Mouse (Mus musculus): ENCODE results near the gene Dgki.
"Not testable (repeated sequence)": the region's sequence is repeated elsewhere in the genome, so short reads cannot be mapped to it uniquely, and the experiment has no call there.

DNA sequence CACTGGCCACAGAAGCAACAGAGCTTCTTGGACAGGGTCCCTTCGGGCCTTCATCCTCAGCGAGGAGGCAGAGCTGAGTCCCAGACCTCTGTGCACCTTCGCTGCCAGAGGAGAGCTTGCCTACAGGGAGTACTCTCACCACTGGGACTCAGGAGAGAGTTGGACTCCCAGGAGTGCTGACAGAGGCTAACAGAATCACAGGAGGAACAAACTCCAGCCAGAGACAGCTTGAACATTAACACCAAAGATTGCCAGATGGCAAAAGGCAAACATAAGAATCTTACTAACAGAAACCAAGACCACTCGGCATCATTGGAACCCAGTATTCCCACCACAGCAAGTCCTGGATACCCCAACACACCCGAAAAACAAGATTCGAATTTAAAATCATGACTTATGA, 193.7 kb downstream of the Dgki start:
- TF ChIP-seq EP300 (IDR thresholded peaks at IDR 0.05; ENCODE audit: insufficient read depth, low read depth, low read length); CTCF (IDR thresholded peaks at IDR 0.05); POLR2A (IDR thresholded peaks at IDR 0.05; ENCODE audit: insufficient read depth, low read depth, low read length): not testable (repeated sequence)
